Mouse (Mus musculus): ENCODE measurements at regions not wholly inside any gene's neighbourhood (a gene's known extent, or its start where the extent isn't known, plus 50 kb on each side); places are given as distances from the start of the nearest gene placed in this dataset.

GRCm38 (mm10) chr4:95443854-95444811 lies 113.2 kb upstream of the Fggy start:
- no peak for TF ChIP-seq CTCF (IDR thresholded peaks at IDR 0.05; ENCODE audit: low read depth, low read length)
- no peak for TF ChIP-seq POLR2A (IDR thresholded peaks at IDR 0.05; ENCODE audit: extremely low read depth, insufficient read depth, low read length)

Data from liver, adult 2 months (tissue).